Mouse (Mus musculus): ENCODE results near the gene Sult6b2. TPM values are rescaled to one million over a fixed set of nuclear protein-coding genes. Genes with fewer than 3 reads are reported as not detected.

Sult6b2 gene
- polyA plus RNA-seq, 1 experiment from 2014 or later, result 0.28 TPM

Other genes starting within 250 kb of the Sult6b2 start
- 52.2 and 55.3 TPM in 2 replicates for gene Kcnj8, start 232.9 kb downstream of the Sult6b2 start, polyA plus RNA-seq (2014; fragmentation: Nextera tagmentation; extraction: Ambion mirVana)
- gene Abcc9, start 102.2 kb downstream of the Sult6b2 start, polyA plus RNA-seq (2014; fragmentation: Nextera tagmentation; extraction: Ambion mirVana), result 18.2 and 18.7 TPM in 2 replicates
- gene Cmas, start 47.8 kb downstream of the Sult6b2 start, polyA plus RNA-seq (2014; fragmentation: Nextera tagmentation; extraction: Ambion mirVana), result 109 and 112 TPM in 2 replicates
- gene St8sia1, start 159.9 kb upstream of the Sult6b2 start, polyA plus RNA-seq (2014; fragmentation: Nextera tagmentation; extraction: Ambion mirVana), result 1.8 and 2.3 TPM in 2 replicates